Mouse (Mus musculus) heart, postnatal 0 days (tissue): ENCODE results near the gene Col13a1.

Experiments
- CTCF ChIP-seq: IDR thresholded peaks from 2 replicates; pipeline ENCODE4 v1.5.1; 2016; ENCODE audit warnings: antibody characterized with exemption, control low read depth, low read depth
- EP300 ChIP-seq: IDR thresholded peaks from 2 replicates; pipeline ENCODE4 v1.6.1; 2016; ENCODE audit warnings: antibody characterized with exemption, low read depth

DNA sequence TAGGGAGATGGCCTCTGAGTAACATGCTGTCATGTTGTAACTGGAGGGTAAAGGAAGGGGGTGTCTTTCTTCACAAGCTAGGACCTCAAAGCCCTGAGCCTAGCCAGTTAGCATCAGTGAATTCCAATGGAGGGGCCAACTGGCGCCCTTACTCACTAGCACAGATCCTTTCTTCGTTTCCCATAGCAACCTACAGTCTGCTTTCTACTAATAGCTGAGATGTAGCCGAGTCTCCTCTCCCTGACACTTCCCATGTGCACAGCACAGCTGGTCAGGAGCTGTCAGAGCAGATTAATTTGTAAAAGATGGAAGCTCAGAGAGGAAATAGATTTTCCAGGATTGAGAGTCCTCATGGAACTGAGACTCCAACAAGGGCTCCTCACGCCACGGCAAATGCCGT lies 29.4 kb downstream of the Col13a1 start:
- TF ChIP-seq CTCF (no peak), EP300 (no peak)
